Mouse (Mus musculus) forebrain, embryonic 15.5 days (tissue): ENCODE results near the gene Mpeg1. TPM values are rescaled to one million over a fixed set of nuclear protein-coding genes. Genes with fewer than 3 reads are reported as not detected.

Experiments
- ATAC-seq: fragments of 200-750 bp; cut with Nextera tagmentation; replicated peaks from 2 replicates; pipeline ENCODE4 v1.8.0; 2017; ENCODE audit warnings: mild to moderate bottlenecking, moderate TSS enrichment, moderate library complexity
- H3K27ac ChIP-seq: fragments of 300-500 bp; sonication (generic); replicated peaks from 2 replicates; pipeline ENCODE4 v1.5.1; 2015; ENCODE audit warnings: mild to moderate bottlenecking, inconsistent platforms
- H3K27me3 ChIP-seq: fragments of 300-500 bp; sonication (generic); 2 replicates; pipeline ENCODE4 v1.6.1; 2015; ENCODE audit warnings: inconsistent platforms
- H3K36me3 ChIP-seq: fragments of 300-500 bp; sonication (generic); 2 replicates; pipeline ENCODE4 v1.6.1; 2015; ENCODE audit warnings: mild to moderate bottlenecking, inconsistent platforms
- H3K4me1 ChIP-seq: fragments of 300-500 bp; sonication (generic); 2 replicates; pipeline ENCODE4 v1.6.1; 2015; ENCODE audit warnings: inconsistent platforms
- H3K4me2 ChIP-seq: fragments of 300-500 bp; sonication (generic); replicated peaks from 2 replicates; pipeline ENCODE4 v1.6.1; 2015; ENCODE audit warnings: mild to moderate bottlenecking, inconsistent platforms
- H3K4me3 ChIP-seq: fragments of 300-500 bp; sonication (generic); 2 replicates; pipeline ENCODE4 v1.5.1; 2015; ENCODE audit warnings: mild to moderate bottlenecking, inconsistent platforms
- H3K9ac ChIP-seq: fragments of 300-500 bp; sonication (generic); replicated peaks from 2 replicates; pipeline ENCODE4 v1.6.1; 2015; ENCODE audit warnings: mild to moderate bottlenecking, inconsistent platforms
- H3K9me3 ChIP-seq: fragments of 300-500 bp; sonication (generic); 2 replicates; pipeline ENCODE4 v1.6.1; 2016; ENCODE audit warnings: inconsistent platforms
- WGBS: fragments of 180-500 bp; shearing (Covaris S2); methylation state at CpG from one replicate; pipeline ENCODE4 v1.1.7; 2015; ENCODE audit warnings: mixed read lengths; 5-methylcytosine and 5-hydroxymethylcytosine counted together
- polyA plus RNA-seq: library from polyadenylated mRNA; unstranded; fragments of >200 nt; fragmentation: Nextera tagmentation; extraction: Ambion mirVana; gene quantifications from 2 replicates; pipeline ENCODE4 v1.2.1, GENCODE M21; 2015

The Mpeg1 gene
- polyA plus RNA-seq, 1 experiment from 2014 or later, result 0.56 TPM

DNA sequence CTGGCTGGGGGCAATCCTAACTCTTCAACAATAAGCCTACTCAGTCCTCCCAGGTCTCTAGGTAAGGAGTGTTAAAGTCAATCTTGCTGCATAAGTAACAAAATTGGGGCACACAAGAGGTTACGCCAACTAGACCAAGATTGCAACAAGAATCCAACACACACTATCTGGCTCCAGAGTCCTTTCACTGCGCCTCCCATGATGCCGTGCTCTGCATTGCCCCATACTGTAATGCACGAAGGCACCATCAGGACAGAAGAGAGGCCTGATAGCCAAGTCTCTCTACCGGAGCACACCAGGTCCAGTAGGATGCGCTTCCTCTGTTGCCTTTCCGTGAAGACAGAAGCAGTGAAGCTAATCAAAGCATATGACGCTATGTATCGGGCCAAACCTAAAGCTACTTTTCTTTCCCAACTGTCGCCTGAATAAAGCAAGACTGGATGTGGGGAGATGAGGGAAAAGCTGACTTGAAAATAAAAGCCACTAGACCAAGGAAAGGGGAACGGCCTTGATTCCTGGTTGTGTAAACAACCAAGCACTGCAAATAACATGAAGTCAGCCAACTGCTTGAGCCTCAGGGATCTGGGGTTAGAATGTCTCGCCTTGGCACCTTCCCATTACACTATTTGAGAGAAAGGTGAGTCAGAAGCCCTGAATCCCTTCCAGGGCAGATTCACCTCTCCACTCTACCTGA lies 27.1 kb downstream of the Mpeg1 start:
- no peak for ATAC-seq
- Histone ChIP-seq H3K9me3 (no peaks in the 10 kb centered on the region), H3K4me2 (no peak overlapping the region), H3K4me1 (peaks cover 24% of the 10 kb centered on the region), H3K27ac (no peak overlapping the region), H3K4me3 (no peak overlapping the region), H3K27me3 (no peaks in the 10 kb centered on the region), H3K36me3 (peaks cover 22% of the 10 kb centered on the region; the same call in 1 of the 2 replicates), H3K9ac (no peak overlapping the region)
- WGBS, result 88% methylated on average over 12 of the region's 12 CpGs

GRCm38 (mm10) chr19:12488205-12488966 lies 27.8 kb downstream of the Mpeg1 start:
- H3K27me3 ChIP-seq, result no peaks in the 10 kb centered on the region
- peak; percentile 34 for ATAC-seq
- H3K4me3 ChIP-seq, result no peak overlapping the region
- H3K9ac ChIP-seq, result no peak overlapping the region
- 3% methylated on average over 9 of the region's 9 CpGs for WGBS
- peaks cover 24% of the 10 kb centered on the region for H3K4me1 ChIP-seq
- no peak overlapping the region for H3K4me2 ChIP-seq
- peak overlapping the region; percentile 62 for H3K27ac ChIP-seq
- H3K36me3 ChIP-seq, result peaks cover 17% of the 10 kb centered on the region; the same call in 1 of the 2 replicates
- H3K9me3 ChIP-seq, result no peaks in the 10 kb centered on the region

DNA sequence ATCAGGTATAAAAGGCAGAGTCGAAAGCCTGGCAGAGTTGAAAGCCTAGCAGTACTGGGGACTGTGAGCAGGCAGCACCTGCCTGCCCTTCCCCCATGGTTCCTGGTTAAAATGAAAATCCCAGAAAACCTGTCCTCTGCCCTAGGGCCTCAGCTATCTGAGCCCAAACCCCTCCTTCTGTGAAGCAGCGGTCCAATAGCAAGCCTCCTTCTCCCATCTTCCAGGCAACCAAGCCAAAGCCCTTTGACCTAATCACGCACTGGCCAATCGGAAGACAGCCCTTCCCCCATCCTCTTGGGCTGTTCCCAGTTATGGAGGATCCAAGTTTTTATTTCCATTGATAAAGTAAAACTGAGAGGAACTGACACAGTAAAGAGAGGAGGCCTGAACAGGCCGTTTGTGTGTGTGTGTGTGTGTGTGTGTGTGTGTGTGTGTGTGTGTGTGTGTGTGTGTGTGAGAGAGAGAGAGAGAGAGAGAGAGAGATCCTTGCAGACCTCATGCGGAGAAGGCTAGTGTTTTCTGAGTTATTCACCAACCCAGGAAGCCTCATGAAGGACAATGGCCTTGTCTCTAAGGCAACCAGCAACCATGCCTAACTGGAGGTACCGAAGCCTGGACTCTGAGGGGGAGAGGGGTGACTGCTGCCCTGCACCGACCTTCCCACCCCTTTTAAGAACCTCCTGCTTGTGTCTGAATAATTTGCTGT lies 28.5 kb downstream of the Mpeg1 start:
- Histone ChIP-seq H3K9me3 (no peaks in the 10 kb centered on the region), H3K4me1 (peaks cover 29% of the 10 kb centered on the region), H3K4me3 (no peak overlapping the region), H3K36me3 (peaks cover 17% of the 10 kb centered on the region; the same call in 1 of the 2 replicates), H3K27me3 (no peaks in the 10 kb centered on the region), H3K4me2 (no peak overlapping the region; the same call in 1 of the 2 replicates), H3K9ac (no peak overlapping the region), H3K27ac (peak overlapping the region; percentile 62)
- peak; percentile 65 for ATAC-seq
- 4% methylated on average over 8 of the region's 8 CpGs for WGBS

DNA sequence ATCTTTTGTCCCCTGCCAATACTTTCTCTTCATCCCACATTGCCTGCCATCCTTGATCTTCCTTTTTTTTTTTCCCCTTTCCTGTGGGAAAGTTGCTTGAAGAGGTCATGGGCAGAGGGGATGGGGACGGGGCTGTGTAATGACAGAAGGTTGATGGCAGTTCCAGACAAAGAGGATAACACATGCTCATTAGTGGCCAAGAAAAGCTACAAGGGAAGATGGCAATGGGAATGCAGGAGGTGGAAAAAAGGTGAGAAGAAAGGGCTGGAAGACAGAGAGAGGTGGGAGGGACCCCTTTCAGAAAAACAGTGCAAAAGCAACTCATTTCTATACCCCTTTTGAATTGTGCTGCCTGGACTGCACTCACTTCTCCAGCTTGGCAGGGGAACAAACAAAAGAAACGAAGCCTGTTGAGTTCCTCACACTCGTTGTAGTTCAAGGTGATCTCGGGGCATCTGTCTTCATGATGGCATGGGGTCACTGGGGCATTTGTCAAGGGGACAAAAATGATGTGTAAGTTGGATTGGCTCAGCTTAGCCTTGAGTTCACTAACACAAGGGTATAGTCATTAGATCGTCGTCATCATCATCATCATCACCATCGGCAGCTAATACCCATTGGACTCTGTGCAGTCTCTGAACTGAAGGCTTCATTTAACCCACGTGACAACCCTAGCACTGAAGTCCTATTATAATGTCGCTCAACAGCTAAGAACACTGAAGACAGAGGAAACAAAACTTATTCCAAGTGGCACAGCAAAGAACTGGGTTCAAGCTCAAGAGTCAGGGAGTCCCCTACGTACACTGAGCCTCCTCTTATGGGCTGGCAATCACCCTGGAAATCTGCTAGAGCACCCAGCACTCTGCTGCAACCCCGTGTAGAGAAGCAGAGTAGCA lies 29.3 kb downstream of the Mpeg1 start:
- Histone ChIP-seq H3K27ac (peak overlapping the region; percentile 62), H3K9ac (no peak overlapping the region), H3K27me3 (no peaks in the 10 kb centered on the region), H3K4me3 (no peak overlapping the region), H3K36me3 (peaks cover 14% of the 10 kb centered on the region; the same call in 1 of the 2 replicates), H3K4me2 (no peak overlapping the region; the same call in 1 of the 2 replicates), H3K9me3 (no peaks in the 10 kb centered on the region), H3K4me1 (peaks cover 31% of the 10 kb centered on the region)
- 23% methylated on average over 11 of the region's 11 CpGs for WGBS
- ATAC-seq, result no peak

DNA sequence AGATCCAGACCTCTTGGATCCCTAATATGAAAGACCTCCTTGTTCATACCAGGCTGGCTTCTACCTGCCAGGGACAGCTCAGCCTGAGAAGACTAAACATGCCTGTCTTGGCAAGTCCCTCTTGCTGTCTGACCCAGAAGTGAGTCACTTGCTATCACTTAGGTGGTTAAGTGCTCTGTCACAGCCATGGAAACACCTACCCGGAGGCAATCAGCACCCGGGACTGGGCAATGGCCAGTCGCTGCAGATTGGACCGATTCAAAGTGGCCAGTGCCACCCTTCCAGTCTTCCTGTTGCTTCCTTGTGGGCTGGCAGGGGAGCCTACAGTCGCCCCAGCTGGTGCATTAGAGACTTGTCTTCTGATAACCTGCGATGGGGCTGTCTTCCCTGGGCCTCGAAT lies 31.1 kb downstream of the Mpeg1 start:
- Histone ChIP-seq H3K4me2 (no peak overlapping the region), H3K9ac (no peak overlapping the region), H3K36me3 (peaks cover 12% of the 10 kb centered on the region; the same call in 1 of the 2 replicates), H3K9me3 (no peaks in the 10 kb centered on the region), H3K27ac (no peak overlapping the region), H3K27me3 (no peaks in the 10 kb centered on the region), H3K4me3 (no peak overlapping the region), H3K4me1 (peaks cover 31% of the 10 kb centered on the region)
- 95% methylated on average over 7 of the region's 7 CpGs for WGBS
- no peak for ATAC-seq

DNA sequence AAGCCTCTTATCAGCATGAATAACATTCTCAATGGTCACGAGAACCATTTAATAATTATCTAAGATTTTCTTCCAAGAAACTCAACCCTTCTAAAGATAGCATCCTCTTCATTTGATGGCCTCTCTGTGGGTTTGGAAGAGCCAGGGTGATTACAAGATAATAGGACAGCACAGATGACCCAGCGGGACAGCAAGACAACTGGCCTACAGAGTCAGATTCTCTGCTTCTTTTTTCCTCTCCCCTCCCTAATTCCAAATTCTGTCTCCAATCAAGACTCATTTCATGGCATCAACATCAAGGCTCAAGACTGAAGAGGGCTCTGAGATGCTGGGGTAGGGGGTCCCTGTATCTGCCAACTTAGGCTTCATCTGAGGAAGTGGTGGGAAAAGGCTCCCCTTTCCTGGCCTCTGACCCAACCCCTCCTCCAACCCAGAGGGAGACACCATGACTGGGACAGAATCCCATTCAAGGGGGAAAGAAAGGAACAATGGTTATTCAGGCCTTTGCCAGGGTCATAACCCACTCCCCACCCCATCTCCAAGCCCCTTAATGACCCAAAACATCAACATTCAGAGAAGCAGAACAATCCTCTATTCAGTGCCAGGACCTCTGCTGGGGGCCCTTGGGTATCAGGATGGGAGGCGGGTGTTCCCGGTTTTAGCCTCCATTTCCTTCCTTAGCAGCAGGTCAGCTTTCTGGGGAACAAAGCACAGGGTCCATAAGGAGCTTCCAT lies 33.0 kb downstream of the Mpeg1 start:
- 35% methylated on average over 4 of the region's 4 CpGs for WGBS
- H3K4me2 ChIP-seq, result no peak overlapping the region
- H3K9me3 ChIP-seq, result no peaks in the 10 kb centered on the region
- H3K27me3 ChIP-seq, result no peaks in the 10 kb centered on the region
- no peak overlapping the region for H3K9ac ChIP-seq
- no peak overlapping the region for H3K27ac ChIP-seq
- H3K36me3 ChIP-seq, result peaks cover 14% of the 10 kb centered on the region; the same call in 1 of the 2 replicates
- ATAC-seq, result no peak
- H3K4me1 ChIP-seq, result peaks cover 29% of the 10 kb centered on the region
- no peak overlapping the region for H3K4me3 ChIP-seq

GRCm38 (mm10) chr19:12494187-12494458 lies 33.5 kb downstream of the Mpeg1 start:
- Histone ChIP-seq H3K9me3 (no peaks in the 10 kb centered on the region), H3K4me2 (no peak overlapping the region), H3K27me3 (no peaks in the 10 kb centered on the region), H3K36me3 (peaks cover 14% of the 10 kb centered on the region; the same call in 1 of the 2 replicates), H3K27ac (no peak overlapping the region), H3K4me3 (no peak overlapping the region), H3K9ac (no peak overlapping the region), H3K4me1 (peaks cover 28% of the 10 kb centered on the region)
- WGBS, result 27% methylated on average over 4 of the region's 4 CpGs
- ATAC-seq, result no peak

DNA sequence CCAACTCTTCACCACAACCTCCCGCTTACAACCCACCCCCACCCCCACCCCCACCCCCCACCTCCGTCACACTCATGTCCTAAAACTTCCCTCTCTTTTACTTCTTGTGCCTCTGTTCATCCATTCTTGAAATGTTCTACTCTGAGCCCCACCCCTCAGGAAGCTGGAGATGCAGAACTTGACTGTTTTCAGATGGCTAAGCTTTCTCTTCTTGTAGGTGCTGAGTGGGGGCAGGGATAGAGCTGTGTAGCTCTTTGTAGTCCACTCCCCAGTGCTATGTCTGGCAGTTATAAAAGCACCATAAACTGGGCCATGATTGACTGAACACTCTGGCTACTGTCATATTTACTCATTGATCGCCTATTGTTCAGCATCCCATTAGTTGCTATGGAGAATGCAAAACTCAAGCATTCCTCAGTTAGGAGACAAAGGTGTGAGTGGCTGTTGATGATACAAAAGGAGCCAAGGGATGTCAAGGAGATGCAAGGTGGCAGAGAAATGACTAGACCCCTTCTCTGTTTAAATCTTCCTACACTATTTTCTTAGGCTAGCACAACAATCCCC lies 34.5 kb downstream of the Mpeg1 start:
- Histone ChIP-seq H3K9ac (no peak overlapping the region), H3K27me3 (no peaks in the 10 kb centered on the region), H3K4me2 (no peak overlapping the region), H3K36me3 (peaks cover 14% of the 10 kb centered on the region; the same call in 1 of the 2 replicates), H3K4me3 (no peak overlapping the region), H3K9me3 (no peaks in the 10 kb centered on the region), H3K4me1 (peaks cover 29% of the 10 kb centered on the region), H3K27ac (no peak overlapping the region)
- 54% methylated on average over 3 of the region's 3 CpGs for WGBS
- ATAC-seq, result no peak

- Histone ChIP-seq H3K4me3 (no peak overlapping the region), H3K27me3 (no peaks in the 10 kb centered on the region), H3K9ac (no peak overlapping the region), H3K27ac (no peak overlapping the region), H3K4me2 (no peak overlapping the region), H3K9me3 (no peaks in the 10 kb centered on the region), H3K36me3 (peaks cover 11% of the 10 kb centered on the region; the same call in 1 of the 2 replicates), H3K4me1 (peaks cover 34% of the 10 kb centered on the region)
- no peak for ATAC-seq
- 89% methylated on average over 2 of the region's 2 CpGs for WGBS
Measured at GRCm38 (mm10) chr19:12496241-12496640, 35.7 kb downstream of the Mpeg1 start.

GRCm38 (mm10) chr19:12497909-12498308 lies 37.3 kb downstream of the Mpeg1 start:
- Histone ChIP-seq H3K4me3 (no peak overlapping the region), H3K9me3 (no peaks in the 10 kb centered on the region), H3K4me1 (peaks cover 34% of the 10 kb centered on the region), H3K36me3 (peaks cover 2% of the 10 kb centered on the region; the same call in 1 of the 2 replicates), H3K9ac (no peak overlapping the region), H3K27ac (no peak overlapping the region), H3K27me3 (no peaks in the 10 kb centered on the region), H3K4me2 (no peak overlapping the region)
- 71% methylated on average over 2 of the region's 2 CpGs for WGBS
- no peak for ATAC-seq

- Histone ChIP-seq H3K27ac (no peak overlapping the region), H3K4me1 (peaks cover 34% of the 10 kb centered on the region), H3K27me3 (no peaks in the 10 kb centered on the region), H3K9ac (no peak overlapping the region), H3K4me3 (no peak overlapping the region), H3K4me2 (0 out of 2 replicates have a peak overlapping the region, but pooled peaks have one; percentile 65), H3K36me3 (peaks cover 2% of the 10 kb centered on the region; the same call in 1 of the 2 replicates), H3K9me3 (no peaks in the 10 kb centered on the region)
- 68% methylated on average over 4 of the region's 4 CpGs for WGBS
- no peak for ATAC-seq
Measured at GRCm38 (mm10) chr19:12498321-12498720, 37.7 kb downstream of the Mpeg1 start.
